Mouse (Mus musculus) midbrain, embryonic 10.5 days (tissue): Measurements from ENCODE around the gene Cachd1. TPM values are rescaled to one million over a fixed set of nuclear protein-coding genes. Genes with fewer than 3 reads are reported as not detected.

Experiments
- DNase-seq: peaks from one replicate; pipeline ENCODE4 v3.0.0-alpha.2; 2017; ENCODE audit warnings: low spot score
- H3K27ac ChIP-seq: fragments of 300-500 bp; sonication (generic); replicated peaks from 2 replicates; pipeline ENCODE4 v1.5.1; 2016; ENCODE audit warnings: mild to moderate bottlenecking
- H3K27me3 ChIP-seq: fragments of 300-500 bp; sonication (generic); 2 replicates; pipeline ENCODE4 v1.6.1; 2016; ENCODE audit warnings: low read depth, mild to moderate bottlenecking; ENCODE audit not compliant: poor library complexity, severe bottlenecking
- H3K36me3 ChIP-seq: fragments of 300-500 bp; sonication (generic); 2 replicates; pipeline ENCODE4 v1.6.1; 2016; ENCODE audit warnings: mild to moderate bottlenecking, moderate library complexity
- H3K4me1 ChIP-seq: fragments of 300-500 bp; sonication (generic); 2 replicates; pipeline ENCODE4 v1.6.1; 2016
- H3K4me3 ChIP-seq: fragments of 300-500 bp; sonication (generic); 2 replicates; pipeline ENCODE4 v1.5.1; 2016; ENCODE audit warnings: mild to moderate bottlenecking, moderate library complexity
- H3K9me3 ChIP-seq: fragments of 300-500 bp; sonication (generic); replicated peaks from 2 replicates; pipeline ENCODE4 v1.6.1; 2016; ENCODE audit warnings: mild to moderate bottlenecking
- WGBS: fragments of 180-500 bp; shearing (Covaris S2); methylation state at CpG from one replicate; pipeline ENCODE4 v1.1.7; 2016; 5-methylcytosine and 5-hydroxymethylcytosine counted together
- polyA plus RNA-seq: library from polyadenylated mRNA; unstranded; fragments of >200 nt; fragmentation: Nextera tagmentation; extraction: Ambion mirVana; gene quantifications from 2 replicates; pipeline ENCODE4 v1.2.1, GENCODE M21; 2016

Cachd1 gene
- polyA plus RNA-seq, 1 experiment from 2014 or later = 34.8 TPM

- H3K27ac ChIP-seq = no peak overlapping the region
- H3K4me3 ChIP-seq = no peak overlapping the region
- H3K36me3 ChIP-seq = peaks cover 45% of the 10 kb centered on the region
- no peak for DNase-seq
- H3K4me1 ChIP-seq = peaks cover 46% of the 10 kb centered on the region
- 98% methylated on average over 2 of the region's 2 CpGs for WGBS
- H3K27me3 ChIP-seq = no peaks in the 10 kb centered on the region
- no peaks in the 10 kb centered on the region for H3K9me3 ChIP-seq
Observed at GRCm38 (mm10) chr4:100915093-100915492, 138.6 kb downstream of the Cachd1 start.

GRCm38 (mm10) chr4:100917511-100917910 is 141.0 kb downstream of the Cachd1 start:
- no peak for DNase-seq
- H3K27ac ChIP-seq = no peak overlapping the region
- H3K27me3 ChIP-seq = no peaks in the 10 kb centered on the region
- no peak overlapping the region for H3K4me3 ChIP-seq
- H3K36me3 ChIP-seq = peaks cover 69% of the 10 kb centered on the region
- no peaks in the 10 kb centered on the region for H3K9me3 ChIP-seq
- 93% methylated on average over 1 of the region's 1 CpGs for WGBS
- H3K4me1 ChIP-seq = peaks cover 38% of the 10 kb centered on the region

- Histone ChIP-seq H3K36me3 (peaks cover 92% of the 10 kb centered on the region), H3K4me1 (peaks cover 25% of the 10 kb centered on the region), H3K9me3 (no peaks in the 10 kb centered on the region), H3K4me3 (no peak overlapping the region), H3K27me3 (no peaks in the 10 kb centered on the region), H3K27ac (no peak overlapping the region)
- 85% methylated on average over 1 of the region's 1 CpGs for WGBS
- DNase-seq = no peak
Observed at GRCm38 (mm10) chr4:100920413-100920812, 143.9 kb downstream of the Cachd1 start.

GRCm38 (mm10) chr4:100922816-100923554 is 146.5 kb downstream of the Cachd1 start:
- Histone ChIP-seq H3K27me3 (no peaks in the 10 kb centered on the region), H3K4me1 (peaks cover 25% of the 10 kb centered on the region), H3K9me3 (no peaks in the 10 kb centered on the region), H3K4me3 (no peak overlapping the region), H3K27ac (no peak overlapping the region), H3K36me3 (peaks cover 92% of the 10 kb centered on the region)
- WGBS = 89% methylated on average over 11 of the region's 11 CpGs
- DNase-seq = no peak

- Histone ChIP-seq H3K27ac (no peak overlapping the region), H3K4me1 (peaks cover 25% of the 10 kb centered on the region), H3K9me3 (no peaks in the 10 kb centered on the region), H3K4me3 (no peak overlapping the region), H3K27me3 (no peaks in the 10 kb centered on the region), H3K36me3 (peaks cover 91% of the 10 kb centered on the region)
- no peak for DNase-seq
- 90% methylated on average over 6 of the region's 6 CpGs for WGBS
Observed at GRCm38 (mm10) chr4:100923598-100923997, 147.1 kb downstream of the Cachd1 start.

GRCm38 (mm10) chr4:100924276-100924675 is 147.8 kb downstream of the Cachd1 start:
- Histone ChIP-seq H3K27ac (no peak overlapping the region), H3K27me3 (no peaks in the 10 kb centered on the region), H3K9me3 (no peaks in the 10 kb centered on the region), H3K36me3 (peaks cover 88% of the 10 kb centered on the region), H3K4me1 (peaks cover 25% of the 10 kb centered on the region), H3K4me3 (no peak overlapping the region)
- no peak for DNase-seq
- WGBS = 93% methylated on average over 4 of the region's 4 CpGs

GRCm38 (mm10) chr4:100925153-100925552 is 148.7 kb downstream of the Cachd1 start:
- Histone ChIP-seq H3K27me3 (no peaks in the 10 kb centered on the region), H3K27ac (no peak overlapping the region), H3K4me1 (peaks cover 22% of the 10 kb centered on the region), H3K9me3 (no peaks in the 10 kb centered on the region), H3K36me3 (peaks cover 88% of the 10 kb centered on the region), H3K4me3 (no peak overlapping the region)
- 98% methylated on average over 1 of the region's 1 CpGs for WGBS
- no peak for DNase-seq

GRCm38 (mm10) chr4:100926608-100927007 is 150.1 kb downstream of the Cachd1 start:
- Histone ChIP-seq H3K36me3 (peaks cover 88% of the 10 kb centered on the region), H3K27ac (no peak overlapping the region)
- WGBS = 85% methylated on average over 3 of the region's 3 CpGs

GRCm38 (mm10) chr4:100927059-100927458 is 150.6 kb downstream of the Cachd1 start:
- Histone ChIP-seq H3K4me3 (no peak overlapping the region), H3K36me3 (peaks cover 85% of the 10 kb centered on the region), H3K9me3 (no peaks in the 10 kb centered on the region), H3K27ac (no peak overlapping the region), H3K4me1 (0 out of 2 replicates have a peak, but pooled peaks cover 7% of the 10 kb centered on the region), H3K27me3 (no peaks in the 10 kb centered on the region)
- DNase-seq = no peak
- WGBS = 79% methylated on average over 2 of the region's 2 CpGs

More at GRCm38 (mm10) chr4:100926608-100927007, 150.1 kb downstream of the Cachd1 start:
- Histone ChIP-seq H3K27me3 (no peaks in the 10 kb centered on the region), H3K4me3 (no peak overlapping the region), H3K4me1 (peaks cover 8% of the 10 kb centered on the region), H3K9me3 (no peaks in the 10 kb centered on the region)
- DNase-seq = no peak

- DNase-seq = no peak
Observed at GRCm38 (mm10) chr4:100943689-100944088, 167.2 kb downstream of the Cachd1 start.

GRCm38 (mm10) chr4:100944276-100944675 is 167.8 kb downstream of the Cachd1 start:
- Histone ChIP-seq H3K27ac (no peak overlapping the region), H3K4me1 (peaks cover 21% of the 10 kb centered on the region), H3K9me3 (no peaks in the 10 kb centered on the region), H3K36me3 (peaks cover 75% of the 10 kb centered on the region), H3K27me3 (no peaks in the 10 kb centered on the region), H3K4me3 (no peak overlapping the region)
- WGBS = 89% methylated on average over 3 of the region's 3 CpGs
- no peak for DNase-seq

More at GRCm38 (mm10) chr4:100943689-100944088, 167.2 kb downstream of the Cachd1 start:
- Histone ChIP-seq H3K4me3 (no peak overlapping the region), H3K27me3 (no peaks in the 10 kb centered on the region), H3K27ac (no peak overlapping the region), H3K4me1 (peaks cover 17% of the 10 kb centered on the region; the same call in 1 of the 2 replicates), H3K9me3 (no peaks in the 10 kb centered on the region), H3K36me3 (peaks cover 75% of the 10 kb centered on the region)
- 84% methylated on average over 7 of the region's 7 CpGs for WGBS

- H3K9me3 ChIP-seq = no peaks in the 10 kb centered on the region
- no peaks in the 10 kb centered on the region for H3K27me3 ChIP-seq
- WGBS = 91% methylated on average over 13 of the region's 13 CpGs
- no peak overlapping the region for H3K27ac ChIP-seq
- H3K4me1 ChIP-seq = peaks cover 25% of the 10 kb centered on the region
- no peak for DNase-seq
- H3K4me3 ChIP-seq = no peak overlapping the region
- peaks cover 76% of the 10 kb centered on the region for H3K36me3 ChIP-seq
Observed at GRCm38 (mm10) chr4:100945171-100945899, 168.9 kb downstream of the Cachd1 start.
